Mouse (Mus musculus) liver, postnatal 0 days (tissue): ENCODE data around the gene Cyren. TPM values are rescaled to one million over a fixed set of nuclear protein-coding genes. Genes with fewer than 3 reads are reported as not detected.

Experiments used
- ATAC-seq: fragments of 200-750 bp; cut with Nextera tagmentation; 2 replicates; pipeline ENCODE4 v1.8.0; 2017; ENCODE audit warnings: mild to moderate bottlenecking, moderate library complexity
- DNase-seq: peaks from one replicate; pipeline ENCODE4 v3.0.0-alpha.2; 2016
- H3K27ac ChIP-seq: fragments of 300-500 bp; sonication (generic); 2 replicates; pipeline ENCODE4 v1.5.1; 2014; ENCODE audit warnings: antibody characterized with exemption, moderate library complexity, mild to moderate bottlenecking, low read depth
- H3K27me3 ChIP-seq: fragments of 300-500 bp; sonication (generic); 2 replicates; pipeline ENCODE4 v1.6.1; 2014; ENCODE audit warnings: low read length, control low read depth, mixed read lengths; ENCODE audit not compliant: insufficient read depth
- H3K36me3 ChIP-seq: fragments of 300-500 bp; sonication (generic); replicated peaks from 2 replicates; pipeline ENCODE4 v1.6.1; 2014; ENCODE audit warnings: mild to moderate bottlenecking, control low read depth, low read length, moderate library complexity, mixed read lengths; ENCODE audit not compliant: insufficient read depth
- H3K4me1 ChIP-seq: fragments of 300-500 bp; sonication (generic); 2 replicates; pipeline ENCODE4 v1.6.1; 2014; ENCODE audit warnings: antibody characterized with exemption, mild to moderate bottlenecking, control low read depth; ENCODE audit not compliant: insufficient read depth
- H3K4me2 ChIP-seq: fragments of 300-500 bp; sonication (generic); 2 replicates; pipeline ENCODE4 v1.6.1; 2014; ENCODE audit warnings: low read depth, mild to moderate bottlenecking, low read length, moderate library complexity, mixed read lengths
- H3K4me3 ChIP-seq: fragments of 300-500 bp; sonication (generic); 2 replicates; pipeline ENCODE4 v1.5.1; 2014; ENCODE audit warnings: low read depth, low read length
- H3K9ac ChIP-seq: fragments of 300-500 bp; sonication (generic); replicated peaks from 2 replicates; pipeline ENCODE4 v1.6.1; 2014; ENCODE audit warnings: mild to moderate bottlenecking, moderate library complexity
- H3K9me3 ChIP-seq: fragments of 300-500 bp; sonication (generic); 2 replicates; pipeline ENCODE4 v1.6.1; 2016; ENCODE audit warnings: mild to moderate bottlenecking, control low read depth, low read length, mixed read lengths
- CTCF ChIP-seq: sonication (generic); IDR thresholded peaks from 2 replicates; pipeline ENCODE4 v1.5.1; 2016; ENCODE audit warnings: antibody characterized with exemption, low read depth
- EP300 ChIP-seq: IDR thresholded peaks from 2 replicates; pipeline ENCODE4 v1.6.1; 2016; ENCODE audit warnings: antibody characterized with exemption, low read depth, mild to moderate bottlenecking
- WGBS: fragments of 180-500 bp; shearing (Covaris S2); extraction: QIAGEN DNeasy Blood & Tissue Kit; methylation state at CpG from one replicate; pipeline ENCODE4 v1.1.7; 2014; ENCODE audit not compliant: insufficient replicate concordance; 5-methylcytosine and 5-hydroxymethylcytosine counted together
- polyA plus RNA-seq: library from polyadenylated mRNA; unstranded; fragments of >200 nt; fragmentation: Nextera tagmentation; extraction: Ambion mirVana; gene quantifications from 2 replicates; pipeline ENCODE4 v1.2.1, GENCODE M21; 2015

The Cyren gene
- polyA plus RNA-seq, 1 experiment from 2014 or later: 4.9 TPM

DNA sequence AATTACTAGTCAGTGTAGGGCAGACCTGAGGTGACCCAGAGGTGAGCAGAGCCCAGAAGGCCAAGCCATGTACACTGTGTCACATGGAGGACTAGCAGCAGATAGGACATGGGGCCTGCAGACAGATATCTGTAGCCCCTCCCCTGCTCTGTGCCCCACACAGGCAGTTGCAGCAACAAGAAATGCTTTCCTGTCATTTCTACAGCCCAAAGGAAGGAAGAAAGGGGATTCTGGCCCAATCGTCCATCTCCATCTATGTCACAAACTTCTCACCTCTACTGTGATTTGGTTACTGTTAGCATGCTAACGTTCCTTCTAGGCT lies 1.1 kb downstream of the Cyren start:
- ATAC-seq: no peak
- WGBS: 14% methylated on average over 2 of the region's 2 CpGs
- peak; percentile 31 for DNase-seq
- Histone ChIP-seq H3K4me3 (peak overlapping the region; percentile 63; the same call in 1 of the 2 replicates), H3K9me3 (no peaks in the 10 kb centered on the region), H3K27ac (peak overlapping the region; percentile 91), H3K9ac (peak overlapping the region; percentile 64), H3K4me2 (peak overlapping the region; percentile 69), H3K4me1 (peaks cover 46% of the 10 kb centered on the region), H3K27me3 (no peaks in the 10 kb centered on the region), H3K36me3 (peaks cover 15% of the 10 kb centered on the region)
- TF ChIP-seq CTCF (no peak), EP300 (no peak)

DNA sequence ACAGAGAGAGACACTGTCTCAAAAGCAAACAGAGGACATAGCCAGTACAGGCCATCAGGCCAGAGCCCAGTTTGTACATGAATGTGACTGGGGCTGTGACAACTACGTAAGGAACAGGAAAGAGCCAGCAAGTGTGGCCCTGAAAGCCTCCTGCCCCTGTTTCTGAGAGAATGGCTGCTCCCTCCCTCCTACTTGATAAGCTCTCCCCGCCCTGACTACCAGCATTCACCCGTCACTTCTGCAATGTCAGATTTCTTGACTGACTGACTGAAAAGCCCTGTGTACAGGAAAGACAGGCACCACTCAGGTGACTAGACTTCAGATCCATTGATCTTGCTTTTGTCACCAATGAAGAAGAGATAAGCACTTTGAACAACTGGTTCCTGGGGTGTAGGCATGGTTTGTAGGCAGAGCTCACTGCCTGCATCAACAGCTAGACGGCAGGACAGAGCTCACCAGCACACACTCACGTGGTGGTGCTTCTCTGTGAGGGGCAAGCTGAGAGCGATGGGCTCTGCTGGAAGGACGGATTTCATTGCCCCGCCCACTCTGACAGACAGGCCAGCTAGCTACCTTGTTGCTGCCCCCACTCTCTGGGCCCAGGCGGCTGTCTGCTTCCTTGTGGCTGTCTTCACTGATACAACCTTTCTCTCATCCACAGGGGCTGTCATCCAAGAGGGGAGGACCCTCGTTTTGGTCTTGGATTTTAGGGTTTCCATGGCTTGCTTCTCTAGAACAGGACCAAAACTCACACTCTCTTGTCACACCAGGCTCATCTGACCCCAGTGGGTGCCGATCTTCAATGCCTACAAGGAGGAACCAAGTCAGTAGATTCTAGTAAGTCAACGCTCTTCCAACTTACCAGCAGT lies 1.7 kb downstream of the Cyren start:
- no peak for TF ChIP-seq EP300
- peak; percentile 37 for TF ChIP-seq CTCF
- peak overlapping the region; percentile 14; the same call in 1 of the 2 replicates for H3K4me3 ChIP-seq
- ATAC-seq (no peak), DNase-seq (peak; percentile 56)
- no peaks in the 10 kb centered on the region for H3K9me3 ChIP-seq
- WGBS: 26% methylated on average over 12 of the region's 12 CpGs
- peaks cover 46% of the 10 kb centered on the region for H3K4me1 ChIP-seq
- H3K36me3 ChIP-seq: peaks cover 15% of the 10 kb centered on the region
- peak overlapping the region; percentile 69 for H3K4me2 ChIP-seq
- peak overlapping the region; percentile 91 for H3K27ac ChIP-seq
- no peaks in the 10 kb centered on the region for H3K27me3 ChIP-seq
- H3K9ac ChIP-seq: peak overlapping the region; percentile 64

DNA sequence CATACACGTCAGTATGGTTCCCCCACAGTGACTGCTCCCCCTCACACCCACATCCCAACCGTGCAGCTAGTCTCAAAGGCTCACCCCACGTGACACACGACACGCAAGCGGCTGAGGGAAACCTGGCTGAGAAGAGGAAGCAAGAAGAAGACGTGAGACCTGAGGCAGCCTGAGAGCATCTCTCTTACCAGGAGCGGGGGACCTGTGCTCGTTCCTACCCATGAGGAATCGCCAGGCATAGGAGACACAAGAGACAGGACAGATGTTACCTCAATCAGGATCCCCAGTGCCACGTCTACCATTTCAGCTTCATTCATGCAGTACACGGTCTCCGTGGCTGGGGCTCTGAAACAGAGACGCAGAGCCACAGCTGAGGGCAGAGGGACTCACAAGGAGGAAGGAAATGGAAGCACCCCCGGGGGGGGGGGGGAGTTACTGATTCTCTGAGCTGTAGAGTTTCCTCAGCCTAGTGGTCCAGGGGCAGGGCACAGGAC lies 2.5 kb downstream of the Cyren start:
- Histone ChIP-seq H3K4me3 (peak overlapping the region; percentile 14), H3K9me3 (no peaks in the 10 kb centered on the region), H3K36me3 (peaks cover 11% of the 10 kb centered on the region), H3K27me3 (no peaks in the 10 kb centered on the region), H3K9ac (peak overlapping the region; percentile 59), H3K27ac (peak overlapping the region; percentile 91), H3K4me2 (peak overlapping the region; percentile 69), H3K4me1 (peaks cover 51% of the 10 kb centered on the region)
- TF ChIP-seq EP300 (no peak), CTCF (no peak)
- WGBS: 39% methylated on average over 15 of the region's 15 CpGs
- ATAC-seq: no peak
- peak; percentile 69 for DNase-seq

DNA sequence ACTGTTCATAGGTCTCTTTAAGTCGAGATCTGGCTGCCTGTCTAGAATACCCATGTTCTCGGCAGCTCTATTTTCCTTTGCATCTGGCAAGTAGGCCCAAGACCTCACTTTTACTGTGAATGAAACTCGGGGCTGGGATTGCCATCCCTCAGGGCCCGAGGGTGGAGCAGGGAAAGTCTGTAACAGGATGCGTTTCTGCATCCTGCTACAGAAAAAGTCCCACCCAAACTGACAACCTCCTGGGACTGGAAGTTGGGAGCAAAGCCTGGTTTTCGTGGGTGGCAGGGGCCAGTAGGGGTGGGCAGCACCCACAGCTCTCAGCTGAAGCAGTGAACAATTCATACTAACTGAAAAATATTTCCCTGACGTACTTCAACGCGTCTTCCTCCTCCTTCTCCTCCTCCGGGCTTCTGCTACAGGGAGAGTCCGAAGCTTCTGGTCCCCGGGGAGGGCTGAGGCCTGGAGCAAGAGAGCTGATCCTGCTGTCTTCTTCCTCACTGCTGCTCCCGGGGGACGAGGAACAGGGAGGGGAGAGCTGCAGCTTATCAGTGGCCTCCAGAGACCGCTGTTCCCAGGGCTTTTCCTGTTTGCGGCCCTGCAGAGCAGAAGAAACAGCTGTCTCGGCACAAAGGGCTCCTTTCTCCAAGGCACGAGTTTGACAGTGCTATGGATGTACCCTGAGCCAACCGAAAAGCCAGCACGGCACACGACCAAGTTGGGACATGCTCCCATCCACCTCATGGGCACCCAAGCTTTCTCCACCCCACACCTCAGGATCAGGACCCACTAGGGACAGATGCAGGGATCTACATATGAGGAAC lies 3.5 kb downstream of the Cyren start:
- Histone ChIP-seq H3K4me3 (peak overlapping the region; percentile 14), H3K4me2 (peak overlapping the region; percentile 69), H3K27ac (peak overlapping the region; percentile 91), H3K4me1 (peaks cover 61% of the 10 kb centered on the region), H3K27me3 (no peaks in the 10 kb centered on the region), H3K9ac (peak overlapping the region; percentile 59), H3K36me3 (peaks cover 7% of the 10 kb centered on the region; the same call in 1 of the 2 replicates), H3K9me3 (no peaks in the 10 kb centered on the region)
- WGBS: 26% methylated on average over 20 of the region's 21 CpGs
- peak; percentile 71 for DNase-seq
- ATAC-seq: peak; percentile 18
- peak; percentile 56 for TF ChIP-seq CTCF
- peak; percentile 81 for TF ChIP-seq EP300

DNA sequence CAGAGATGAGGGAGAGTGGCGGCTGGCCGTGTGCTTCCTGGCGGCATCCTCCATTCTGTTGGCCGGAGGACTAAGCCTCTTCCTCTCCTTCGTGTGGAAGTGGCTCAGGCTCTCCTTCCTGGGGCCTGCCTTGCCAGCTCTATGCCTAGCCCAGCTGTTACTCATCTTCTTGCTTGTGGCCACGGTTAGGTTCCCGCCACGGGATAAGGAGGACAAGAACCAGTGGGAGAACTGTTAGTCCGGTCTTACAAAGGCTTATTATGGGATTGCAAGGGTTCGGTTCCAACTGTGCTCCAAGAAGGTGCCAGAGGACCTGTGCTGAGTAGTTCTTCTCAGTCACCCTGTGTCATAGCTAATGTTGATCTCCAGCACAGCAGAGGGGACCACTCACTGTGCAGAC lies 5.0 kb downstream of the Cyren start:
- WGBS: 82% methylated on average over 10 of the region's 10 CpGs
- H3K4me3 ChIP-seq: no peak overlapping the region
- no peaks in the 10 kb centered on the region for H3K27me3 ChIP-seq
- TF ChIP-seq EP300: no peak
- TF ChIP-seq CTCF: no peak
- H3K27ac ChIP-seq: no peak overlapping the region; the same call in 1 of the 2 replicates
- ATAC-seq: no peak
- no peak overlapping the region for H3K4me2 ChIP-seq
- no peak for DNase-seq
- H3K4me1 ChIP-seq: peaks cover 64% of the 10 kb centered on the region
- H3K9me3 ChIP-seq: no peaks in the 10 kb centered on the region
- H3K36me3 ChIP-seq: peaks cover 4% of the 10 kb centered on the region; the same call in 1 of the 2 replicates
- H3K9ac ChIP-seq: no peak overlapping the region

DNA sequence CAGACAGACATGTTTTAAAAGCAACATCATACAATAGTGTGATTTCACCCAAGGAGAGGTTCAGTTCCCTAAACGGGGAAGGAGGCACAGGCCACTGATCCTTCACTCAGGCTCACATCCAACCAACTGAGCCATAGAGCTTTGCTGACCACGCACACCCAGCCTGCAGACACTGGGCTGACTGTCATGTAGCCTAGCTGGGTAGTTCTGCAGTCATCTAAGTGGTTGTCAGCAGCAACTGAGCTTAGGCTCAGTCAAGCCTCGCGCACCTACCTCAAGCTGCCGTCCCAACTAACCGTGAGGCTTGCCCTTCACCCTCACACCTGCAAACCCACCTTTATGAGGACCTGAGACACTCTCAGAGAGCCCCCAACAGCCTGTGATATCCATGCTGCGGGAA lies 5.9 kb downstream of the Cyren start:
- DNase-seq (no peak), ATAC-seq (no peak)
- Histone ChIP-seq H3K4me1 (peaks cover 70% of the 10 kb centered on the region), H3K36me3 (peaks cover 5% of the 10 kb centered on the region; the same call in 1 of the 2 replicates), H3K27ac (0 out of 2 replicates have a peak overlapping the region, but pooled peaks have one; percentile 6), H3K4me2 (no peak overlapping the region), H3K9ac (no peak overlapping the region), H3K27me3 (no peaks in the 10 kb centered on the region), H3K4me3 (no peak overlapping the region), H3K9me3 (no peaks in the 10 kb centered on the region)
- 76% methylated on average over 7 of the region's 7 CpGs for WGBS
- TF ChIP-seq EP300 (no peak), CTCF (no peak)
